Mouse (Mus musculus) adrenal gland, adult 18-20 months (tissue): ENCODE results near the gene Rap1gap. TPM values are rescaled to one million over a fixed set of nuclear protein-coding genes. Genes with fewer than 3 reads are reported as not detected.

ENCODE experiments used
- DNase-seq, 2 experiments: peaks; one replicate each; pipeline ENCODE4 v3.0.0; 2021 to 2022; ENCODE audit warnings: low spot score in 2 of 2
- total RNA-seq, 2 experiments: library from RNA; stranded (reverse); gene quantifications; 1 replicate in 1 of 2; 2 replicates in 1 of 2; pipeline ENCODE4 v1.2.3; 2021

The Rap1gap gene
- total RNA-seq, 2 experiments from 2014 or later, result 94.7 to 131 TPM

- no peak for DNase-seq
Observed at GRCm38 (mm10) chr4:137660364-137661077, 4.0 kb upstream of the Rap1gap start.

DNA sequence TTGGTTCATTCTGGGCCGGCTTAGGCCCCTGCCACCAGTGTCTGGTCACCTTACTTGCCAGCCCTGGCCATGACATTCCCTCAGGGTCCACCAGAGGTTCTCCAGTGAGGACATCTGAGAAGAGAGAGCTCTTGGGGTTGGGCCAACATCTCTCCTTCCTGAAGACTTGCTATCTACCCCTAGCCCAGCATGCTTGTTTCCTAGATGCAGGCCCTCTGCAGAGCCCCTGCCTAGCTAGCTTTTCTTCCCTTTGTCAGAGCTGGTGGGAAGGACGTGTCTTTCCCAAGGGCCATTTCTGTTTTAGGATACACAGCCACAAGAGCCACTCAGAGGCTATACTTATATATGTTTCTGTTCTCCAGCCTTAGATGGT lies 3.5 kb upstream of the Rap1gap start:
- no peak for DNase-seq

- no peak for DNase-seq
Observed at GRCm38 (mm10) chr4:137661547-137661946, 3.0 kb upstream of the Rap1gap start.

GRCm38 (mm10) chr4:137663491-137663890 lies 1.0 kb upstream of the Rap1gap start:
- no peak for DNase-seq

DNA sequence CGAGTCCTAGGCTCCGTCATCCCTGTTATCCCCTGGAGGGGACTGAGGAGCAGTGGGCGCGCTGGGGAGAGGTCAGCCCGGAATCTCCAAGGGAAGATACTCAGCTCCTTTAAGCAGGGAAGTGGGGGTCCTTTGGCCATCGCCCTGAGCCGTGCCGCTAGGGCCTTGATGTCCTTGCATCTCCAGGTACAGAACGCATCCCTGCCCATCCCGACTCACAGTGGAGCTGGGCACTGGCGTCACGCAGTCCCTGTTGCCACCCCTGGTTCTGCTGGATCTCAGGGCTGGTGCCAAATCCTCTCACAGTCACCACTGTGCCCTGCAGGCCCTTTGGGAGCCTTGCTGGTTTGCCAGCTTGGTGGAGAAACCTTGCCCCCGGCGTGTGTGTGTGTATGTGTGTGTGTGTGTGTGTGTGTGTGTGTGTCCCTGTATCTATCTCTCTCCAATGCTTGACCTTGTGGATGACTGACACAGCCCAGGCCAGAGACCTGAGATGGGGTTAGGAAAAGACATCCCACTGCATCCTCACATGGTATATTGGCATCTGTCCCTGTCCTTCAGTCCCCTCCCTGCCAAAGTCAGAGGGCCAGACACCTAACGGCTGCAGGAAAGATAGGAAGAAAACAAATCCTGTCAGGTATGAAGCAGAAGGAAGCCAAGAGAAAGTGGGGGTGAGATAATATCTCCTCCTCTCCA lies 602 bp downstream of the Rap1gap start:
- DNase-seq, result no peak

DNA sequence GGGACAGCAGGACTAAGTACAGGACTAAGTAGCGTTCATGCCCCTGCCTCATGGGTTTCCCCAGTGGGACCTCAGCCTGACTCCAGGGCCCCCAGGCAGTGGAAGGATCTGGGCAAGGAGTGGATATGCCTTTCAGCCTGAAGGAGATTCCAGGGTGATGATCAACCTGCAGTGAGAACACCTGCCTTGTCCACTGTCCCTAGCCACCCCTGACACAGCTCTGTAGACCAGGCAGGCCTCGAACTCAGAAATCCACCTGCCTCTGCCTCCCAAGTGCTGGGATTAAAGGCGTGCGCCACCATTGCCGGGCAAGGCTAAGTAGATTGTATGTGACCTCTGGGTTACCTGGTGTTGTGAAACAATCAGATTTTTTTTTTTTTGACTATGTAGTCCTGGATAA lies 1.3 kb downstream of the Rap1gap start:
- DNase-seq, result no peak

GRCm38 (mm10) chr4:137666283-137666957 lies 1.9 kb downstream of the Rap1gap start:
- DNase-seq, result no peak

GRCm38 (mm10) chr4:137666958-137667345 lies 2.4 kb downstream of the Rap1gap start:
- DNase-seq, result no peak

DNA sequence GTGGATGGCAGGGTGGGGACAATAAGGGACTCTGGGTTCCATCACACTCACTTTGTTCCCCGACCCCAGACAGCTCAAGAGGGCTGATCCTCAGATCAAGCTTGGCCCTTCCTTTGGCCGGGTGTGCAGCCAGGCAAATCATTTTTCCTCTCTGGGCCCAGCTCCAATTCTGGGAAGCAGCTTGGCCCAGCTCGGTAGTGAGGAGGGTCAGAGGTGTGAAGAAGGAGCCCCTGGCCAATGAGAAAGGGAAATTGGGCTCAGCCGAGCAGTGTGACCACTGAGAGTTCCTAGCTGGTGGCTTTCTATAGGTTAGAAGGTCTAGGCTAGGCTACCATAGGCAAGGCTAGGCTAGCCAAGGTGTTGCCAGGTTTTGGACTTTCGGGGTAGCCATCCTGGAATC lies 3.2 kb downstream of the Rap1gap start:
- no peak for DNase-seq

- no peak for DNase-seq
Observed at GRCm38 (mm10) chr4:137671711-137672500, 7.4 kb downstream of the Rap1gap start.

DNA sequence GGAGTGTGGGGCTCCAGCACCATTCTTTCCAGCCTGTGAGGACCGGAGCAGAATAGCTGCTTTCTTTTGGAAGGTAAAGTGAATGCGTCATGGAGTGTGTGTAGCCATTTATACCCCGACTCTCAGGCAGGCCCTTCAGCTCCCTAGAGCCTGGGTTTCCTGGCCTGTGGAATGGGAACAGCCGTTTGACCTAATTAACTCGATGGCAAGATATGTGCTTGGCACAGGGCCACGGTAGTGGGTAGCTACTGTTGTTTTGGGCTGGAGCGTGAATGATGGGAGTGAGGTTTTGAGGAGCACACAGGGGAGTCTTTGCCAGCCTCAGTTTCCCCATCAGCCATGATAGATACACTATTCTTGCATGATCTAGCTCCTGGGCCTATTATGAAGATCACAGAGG lies 11.0 kb downstream of the Rap1gap start:
- no peak for DNase-seq

- DNase-seq, result peak; percentile 77 to 83
Observed at GRCm38 (mm10) chr4:137676057-137676456, 11.5 kb downstream of the Rap1gap start.

DNA sequence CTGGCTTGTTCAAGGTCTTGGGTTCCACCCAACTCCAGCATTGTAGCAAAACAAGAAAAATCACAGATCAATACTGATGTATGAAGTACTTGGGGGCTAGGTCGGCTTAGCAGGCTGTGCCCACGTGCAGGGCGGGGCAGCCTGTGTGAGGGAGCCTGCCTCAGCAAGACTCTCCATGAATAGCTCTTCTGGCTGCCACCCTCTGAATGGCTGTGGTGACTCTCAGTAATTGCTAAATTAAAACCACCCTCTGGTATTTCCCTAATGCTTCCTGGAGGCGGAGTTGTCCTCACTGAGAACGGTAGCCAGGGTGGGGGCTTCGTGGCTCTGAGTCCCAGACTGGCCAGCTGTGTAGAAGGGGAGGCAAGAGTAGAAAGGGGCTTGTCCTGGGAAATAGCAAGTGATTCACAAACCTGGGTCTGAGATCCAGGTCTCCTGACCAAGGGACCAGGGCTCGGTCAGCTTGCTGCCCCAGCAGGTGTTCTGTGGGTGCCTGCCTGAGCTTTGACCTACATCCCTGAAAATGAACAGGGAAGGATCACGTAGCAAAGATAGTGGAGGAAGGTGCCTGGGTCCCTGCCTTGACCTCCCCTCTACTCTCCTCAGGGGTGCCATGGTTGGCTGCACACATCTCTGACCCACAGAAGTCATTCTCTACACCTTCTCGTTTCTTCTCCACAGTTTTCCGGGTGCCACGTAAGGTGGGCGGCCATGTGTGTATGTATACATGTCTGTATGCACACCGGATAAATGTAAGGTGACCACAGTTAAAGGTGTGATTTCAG lies 12.4 kb downstream of the Rap1gap start:
- DNase-seq, result no peak

GRCm38 (mm10) chr4:137677906-137678305 lies 13.4 kb downstream of the Rap1gap start:
- DNase-seq, result no peak

- no peak for DNase-seq
Observed at GRCm38 (mm10) chr4:137678568-137678967, 14.0 kb downstream of the Rap1gap start.

DNA sequence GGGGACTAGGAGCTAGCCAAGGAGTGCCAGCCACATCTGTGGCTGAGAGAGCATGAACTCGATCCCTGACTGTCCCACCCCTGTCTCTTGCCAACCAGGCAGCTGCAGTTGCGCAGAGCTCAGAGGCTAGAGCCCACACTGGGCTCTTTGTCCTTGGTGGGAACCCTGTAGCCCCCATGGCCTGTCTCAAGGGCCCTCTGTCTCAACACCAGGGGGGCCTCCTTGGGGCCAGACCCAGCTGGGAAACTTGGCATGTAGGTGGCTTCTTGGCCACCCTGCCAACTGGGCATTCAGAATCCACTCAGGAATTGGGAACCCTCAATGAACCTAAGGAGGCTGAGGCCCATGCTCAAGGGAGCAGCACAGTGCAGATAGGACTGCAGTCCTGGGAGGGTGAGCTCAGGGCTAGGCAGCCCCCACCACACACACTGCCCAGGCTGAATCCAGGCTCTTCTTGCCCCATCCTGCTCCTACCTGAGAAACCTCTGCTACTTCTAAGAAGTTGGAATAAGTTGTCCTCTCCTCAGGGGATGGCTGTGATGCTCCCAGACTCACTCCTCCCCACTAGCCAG lies 15.5 kb downstream of the Rap1gap start:
- DNase-seq, result no peak

DNA sequence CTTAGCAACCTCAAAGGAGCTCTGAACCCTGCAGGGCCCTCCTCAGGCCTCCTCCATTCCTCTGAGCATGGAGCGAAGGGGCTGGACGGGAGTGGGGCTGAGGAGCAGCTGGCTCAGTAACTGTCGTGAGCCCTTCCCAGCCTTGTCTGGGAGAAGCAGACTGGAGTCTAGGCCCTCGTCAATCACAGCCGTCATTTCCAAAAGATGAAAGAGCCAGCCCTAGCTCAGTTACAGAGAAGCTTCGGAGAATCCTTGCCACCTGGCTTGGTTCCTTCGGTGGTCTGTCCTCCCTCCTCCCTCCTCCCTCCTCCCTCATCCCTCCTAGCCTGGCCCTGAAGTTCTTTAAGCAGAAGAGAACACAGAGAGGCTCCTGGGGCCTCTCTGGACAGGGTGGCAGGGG lies 16.2 kb downstream of the Rap1gap start:
- DNase-seq, result no peak

DNA sequence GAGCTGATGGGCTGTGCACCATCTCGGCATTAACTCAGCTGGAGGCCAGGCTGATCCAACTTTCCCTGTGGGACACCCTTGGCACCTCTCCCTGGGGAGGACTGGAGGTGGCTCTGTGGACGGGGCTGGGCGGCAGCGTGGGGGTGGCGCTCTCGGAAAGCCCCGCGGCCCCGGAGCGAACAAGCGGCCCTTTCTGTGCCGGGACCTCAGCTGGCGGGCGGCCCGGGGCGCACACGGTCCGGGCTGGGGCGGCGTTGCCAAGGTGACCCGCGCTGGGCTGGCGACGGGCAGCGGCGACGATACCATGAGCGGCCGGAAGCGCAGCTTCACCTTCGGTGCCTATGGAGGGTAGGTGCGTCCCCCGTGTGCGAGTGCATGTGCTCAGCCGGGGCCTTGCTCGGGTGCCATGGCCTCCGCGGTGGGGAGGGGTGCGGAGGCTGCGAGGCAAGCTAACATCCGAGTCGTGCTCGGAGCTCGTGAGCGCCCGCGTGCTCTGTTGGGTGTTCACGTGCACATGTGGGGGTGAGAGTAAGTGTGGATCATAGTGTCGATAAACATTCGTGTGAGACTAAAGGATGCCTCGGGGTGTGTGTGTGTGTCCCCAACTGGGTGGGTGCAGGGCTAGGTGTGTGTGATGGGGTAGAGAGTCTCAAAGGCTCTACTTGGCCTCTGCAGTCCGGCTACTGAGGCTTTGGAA lies 17.0 kb downstream of the Rap1gap start:
- peak in 1 of 2 experiments; percentile 40 for DNase-seq

DNA sequence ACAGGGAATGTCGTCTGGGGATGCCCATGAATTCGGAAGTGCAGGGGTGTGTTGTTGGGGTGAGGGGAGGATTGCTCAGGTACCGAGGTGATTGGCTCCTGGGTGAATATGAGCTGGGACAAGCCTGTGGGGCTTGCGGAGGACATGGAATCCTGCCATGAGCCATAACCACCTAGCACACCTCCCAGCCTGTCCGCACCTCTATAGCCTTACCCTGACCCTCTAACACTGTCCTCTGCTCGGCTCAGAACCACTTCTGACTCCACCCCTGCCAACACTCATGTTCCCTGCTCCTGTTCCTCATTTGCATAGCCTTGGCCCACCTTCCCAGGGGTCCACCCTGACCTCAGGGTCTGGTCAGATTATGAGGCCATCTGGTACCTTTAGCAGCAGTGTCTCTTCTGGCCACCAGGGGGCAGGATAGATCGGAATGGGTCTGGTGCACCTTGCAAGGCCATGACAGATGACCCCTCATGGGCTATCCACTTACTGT lies 18.5 kb downstream of the Rap1gap start:
- peak; percentile 58 to 59 for DNase-seq
